Mouse (Mus musculus) ES-Bruce4 (cell line): ENCODE results near the gene Yjefn3.

ENCODE experiments used
- CTCF ChIP-seq: IDR thresholded peaks from one replicate; pipeline ENCODE4 v1.8.1; 2011; ENCODE audit warnings: low read depth, low read length
- EP300 ChIP-seq: IDR thresholded peaks from 2 replicates; pipeline ENCODE4 v1.6.1; 2011; ENCODE audit warnings: low read depth, low read length; ENCODE audit not compliant: insufficient read depth
- POLR2A ChIP-seq: IDR thresholded peaks from one replicate; pipeline ENCODE4 v1.8.1; 2011; ENCODE audit warnings: low read length; ENCODE audit not compliant: insufficient read depth

- TF ChIP-seq CTCF (no peak), POLR2A (no peak), EP300 (no peak)
These were observed 10.1 kb upstream of the Yjefn3 start for GRCm38 (mm10) chr8:69912478-69913074.
